Mouse (Mus musculus) limb, embryonic 14.5 days (tissue): Measurements from ENCODE around the gene Psmb5. TPM values are rescaled to one million over a fixed set of nuclear protein-coding genes. Genes with fewer than 3 reads are reported as not detected.
A peak's percentile ranks its signal among the peaks of the same experiment; 100 is the strongest.

ENCODE experiments used
- ATAC-seq: fragments of 200-750 bp; cut with Nextera tagmentation; 2 replicates; pipeline ENCODE4 v1.8.0; 2017; ENCODE audit warnings: low read depth, moderate number of reproducible peaks, moderate TSS enrichment; ENCODE audit not compliant: low FRiP score
- DNase-seq: peaks from one replicate; pipeline ENCODE4 v3.0.0-alpha.2; 2015; ENCODE audit warnings: low spot score
- H3K27ac ChIP-seq: fragments of 300-500 bp; sonication (generic); replicated peaks from 2 replicates; pipeline ENCODE4 v1.5.1; 2014; ENCODE audit warnings: low read depth, mild to moderate bottlenecking, low read length, moderate library complexity, mixed read lengths
- H3K27me3 ChIP-seq: fragments of 300-500 bp; sonication (generic); 2 replicates; pipeline ENCODE4 v1.6.1; 2014; ENCODE audit warnings: low read length, mixed read lengths; ENCODE audit not compliant: control insufficient read depth, insufficient read depth
- H3K36me3 ChIP-seq: fragments of 300-500 bp; sonication (generic); 2 replicates; pipeline ENCODE4 v1.6.1; 2014; ENCODE audit warnings: mild to moderate bottlenecking, low read length, moderate library complexity, mixed read lengths; ENCODE audit not compliant: control insufficient read depth, insufficient read depth
- H3K4me1 ChIP-seq: fragments of 300-500 bp; sonication (generic); 2 replicates; pipeline ENCODE4 v1.6.1; 2014; ENCODE audit warnings: antibody characterized with exemption, low read length, mixed read lengths; ENCODE audit not compliant: control insufficient read depth, insufficient read depth
- H3K4me2 ChIP-seq: fragments of 300-500 bp; sonication (generic); replicated peaks from 2 replicates; pipeline ENCODE4 v1.6.1; 2014; ENCODE audit warnings: low read depth, mild to moderate bottlenecking, low read length, moderate library complexity; ENCODE audit not compliant: severe bottlenecking
- H3K4me3 ChIP-seq: fragments of 300-500 bp; sonication (generic); replicated peaks from 2 replicates; pipeline ENCODE4 v1.5.1; 2014; ENCODE audit warnings: low read length
- H3K9ac ChIP-seq: fragments of 300-500 bp; sonication (generic); 2 replicates; pipeline ENCODE4 v1.6.1; 2014; ENCODE audit warnings: mild to moderate bottlenecking, low read depth, low read length, moderate library complexity; ENCODE audit not compliant: severe bottlenecking
- H3K9me3 ChIP-seq: fragments of 300-500 bp; sonication (generic); 2 replicates; pipeline ENCODE4 v1.6.1; 2016; ENCODE audit warnings: low read length; ENCODE audit not compliant: control insufficient read depth
- POLR2A ChIP-seq: fragments of 200-500 bp; IDR thresholded peaks from 2 replicates; pipeline ENCODE4 v1.8.0; 2012; ENCODE audit warnings: inconsistent platforms, mild to moderate bottlenecking, moderate library complexity, borderline replicate concordance; ENCODE audit not compliant: insufficient read depth, insufficient read length; ENCODE audit errors: extremely low read depth
- WGBS: fragments of 180-500 bp; shearing (Covaris S2); extraction: QIAGEN DNeasy Blood & Tissue Kit; methylation state at CpG from one replicate; pipeline ENCODE4 v1.1.7; 2014; 5-methylcytosine and 5-hydroxymethylcytosine counted together
- polyA plus RNA-seq, 2 experiments: library from polyadenylated mRNA; depleted of rRNA in 1 of 2; stranded (reverse) in 1 of 2; unstranded in 1 of 2; fragments of >200 nt; fragmentation: Nextera tagmentation in 1 of 2; extraction: Ambion mirVana in 1 of 2; gene quantifications; 2 replicates each; pipeline versions ENCODE4 v1.2.1 to v1.2.3; 2012 to 2014

Psmb5 gene
- polyA plus RNA-seq, 2 experiments = 196 to 375 TPM

DNA sequence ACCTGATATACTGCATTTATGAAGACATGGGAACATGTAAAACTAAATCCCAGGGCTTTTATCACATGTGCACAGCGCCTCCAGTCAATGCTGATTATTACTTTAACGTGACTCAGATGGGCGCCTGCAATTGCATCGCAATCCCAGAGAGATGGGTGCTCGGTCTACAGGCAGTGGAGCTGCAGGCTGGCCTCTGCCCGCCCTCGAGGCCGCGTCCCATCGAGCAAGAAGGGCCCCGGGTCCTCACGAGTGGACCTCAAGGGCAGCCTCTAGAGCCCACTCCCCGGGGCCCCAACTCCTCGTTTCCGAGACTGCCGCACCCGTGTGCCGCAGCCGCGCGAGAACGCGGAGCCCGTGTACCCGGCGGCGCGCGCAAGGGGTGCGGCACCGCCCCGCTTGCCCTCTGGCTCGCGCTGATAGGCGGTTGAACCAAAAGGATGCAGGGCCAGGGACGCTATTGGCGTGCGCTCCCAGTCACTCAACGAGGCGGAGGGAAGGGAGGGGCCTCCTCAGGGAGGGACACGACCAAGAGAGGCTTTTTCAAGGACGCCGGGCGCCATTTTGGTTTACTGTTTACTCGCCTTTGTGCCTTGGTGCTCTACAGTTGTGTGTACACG is 14.7 kb downstream of the Psmb5 start:
- Histone ChIP-seq H3K27ac (peak overlapping the region; percentile 90), H3K4me3 (peak overlapping the region; percentile 62), H3K27me3 (no peaks in the 10 kb centered on the region), H3K36me3 (no peaks in the 10 kb centered on the region), H3K9ac (peak overlapping the region; percentile 84), H3K4me2 (peak overlapping the region; percentile 44), H3K9me3 (no peaks in the 10 kb centered on the region), H3K4me1 (peaks cover 18% of the 10 kb centered on the region)
- ATAC-seq (peak; percentile 98), DNase-seq (peak; percentile 98)
- under 1% methylated on average over 44 of the region's 46 CpGs for WGBS
- TF ChIP-seq POLR2A = peak; percentile 88

DNA sequence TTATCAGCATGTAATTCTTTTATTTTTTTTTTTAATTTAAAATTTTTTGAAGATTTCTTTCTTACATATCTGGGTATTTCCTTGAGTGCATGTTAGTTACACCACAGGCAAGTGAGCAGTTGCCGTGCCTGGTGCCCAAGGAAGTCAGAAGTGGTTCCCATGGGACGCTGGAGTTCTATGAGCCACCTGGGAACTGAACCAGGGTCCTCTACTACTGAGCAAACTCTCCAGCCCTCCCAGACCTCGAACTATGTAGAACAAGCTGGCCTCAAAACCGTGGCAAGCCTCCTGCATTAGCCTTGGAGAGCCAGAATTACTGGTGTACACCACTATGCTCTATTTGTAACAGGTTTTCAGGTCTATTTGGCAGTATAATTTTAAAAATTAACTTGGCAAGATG is 15.2 kb downstream of the Psmb5 start:
- Histone ChIP-seq H3K27ac (peak overlapping the region; percentile 90), H3K4me1 (peaks cover 18% of the 10 kb centered on the region), H3K4me3 (peak overlapping the region; percentile 62), H3K36me3 (no peaks in the 10 kb centered on the region), H3K9ac (peak overlapping the region; percentile 84; the same call in 1 of the 2 replicates), H3K4me2 (peak overlapping the region; percentile 44), H3K27me3 (no peaks in the 10 kb centered on the region), H3K9me3 (no peaks in the 10 kb centered on the region)
- no peak for TF ChIP-seq POLR2A
- no peak for DNase-seq
- ATAC-seq = peak; percentile 1; the same call in 1 of the 2 replicates
- 35% methylated on average over 4 of the region's 4 CpGs for WGBS

DNA sequence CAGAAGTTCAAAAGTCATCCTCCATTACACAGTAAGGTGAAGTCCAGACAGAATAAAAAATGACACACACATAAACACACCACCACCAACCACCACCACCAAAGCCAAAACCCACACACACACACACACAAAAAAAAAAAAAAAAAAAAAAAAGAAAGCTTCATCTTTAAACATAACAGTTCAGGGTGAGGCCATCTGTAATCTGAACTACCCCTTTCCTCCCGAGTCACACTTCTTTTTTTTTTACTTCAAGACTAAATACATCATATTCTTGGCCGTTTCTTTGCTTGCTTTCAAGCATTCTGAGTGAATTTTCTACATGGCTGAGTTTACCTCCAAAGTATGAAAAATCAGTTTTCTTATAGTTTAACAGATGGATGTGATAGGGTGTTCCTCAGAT is 16.2 kb downstream of the Psmb5 start:
- WGBS = 80% methylated on average over 2 of the region's 2 CpGs

DNA sequence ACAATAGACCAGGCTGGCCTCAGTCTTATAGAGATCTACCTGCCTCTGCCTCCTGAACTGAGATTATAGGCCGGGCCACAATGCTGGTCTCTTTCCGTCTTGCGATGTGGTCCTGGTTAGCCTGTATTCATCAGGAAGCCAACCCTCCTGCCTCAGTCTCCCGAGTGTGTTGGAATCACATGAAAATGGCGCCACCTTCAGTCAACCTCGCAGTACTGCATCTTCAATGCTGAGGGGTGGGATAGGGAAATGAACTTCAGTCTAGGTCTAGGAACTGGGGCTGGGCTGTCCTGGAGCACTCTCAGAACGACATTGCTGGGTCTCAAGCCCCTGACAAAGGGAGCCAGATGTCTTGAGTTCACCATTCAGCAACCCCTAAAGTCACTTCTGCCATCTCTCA is 20.7 kb downstream of the Psmb5 start:
- H3K4me1 ChIP-seq = no peaks in the 10 kb centered on the region
- H3K4me3 ChIP-seq = no peak overlapping the region
- H3K36me3 ChIP-seq = peaks cover 13% of the 10 kb centered on the region; the same call in 1 of the 2 replicates
- ATAC-seq (no peak), DNase-seq (no peak)
- no peak overlapping the region for H3K27ac ChIP-seq
- H3K9me3 ChIP-seq = no peaks in the 10 kb centered on the region
- no peak overlapping the region for H3K9ac ChIP-seq
- no peak for TF ChIP-seq POLR2A
- WGBS = 72% methylated on average over 7 of the region's 7 CpGs
- H3K4me2 ChIP-seq = no peak overlapping the region
- H3K27me3 ChIP-seq = no peaks in the 10 kb centered on the region

More for the DNA sequence above, 16.2 kb downstream of the Psmb5 start:
- H3K4me3 ChIP-seq = no peak overlapping the region
- no peaks in the 10 kb centered on the region for H3K27me3 ChIP-seq
- no peak overlapping the region for H3K9ac ChIP-seq
- no peak for TF ChIP-seq POLR2A
- no peak for ATAC-seq
- H3K4me2 ChIP-seq = no peak overlapping the region
- H3K4me1 ChIP-seq = peaks cover 18% of the 10 kb centered on the region
- H3K27ac ChIP-seq = no peak overlapping the region
- DNase-seq = no peak
- no peaks in the 10 kb centered on the region for H3K9me3 ChIP-seq
- H3K36me3 ChIP-seq = no peaks in the 10 kb centered on the region; the same call in 1 of the 2 replicates

DNA sequence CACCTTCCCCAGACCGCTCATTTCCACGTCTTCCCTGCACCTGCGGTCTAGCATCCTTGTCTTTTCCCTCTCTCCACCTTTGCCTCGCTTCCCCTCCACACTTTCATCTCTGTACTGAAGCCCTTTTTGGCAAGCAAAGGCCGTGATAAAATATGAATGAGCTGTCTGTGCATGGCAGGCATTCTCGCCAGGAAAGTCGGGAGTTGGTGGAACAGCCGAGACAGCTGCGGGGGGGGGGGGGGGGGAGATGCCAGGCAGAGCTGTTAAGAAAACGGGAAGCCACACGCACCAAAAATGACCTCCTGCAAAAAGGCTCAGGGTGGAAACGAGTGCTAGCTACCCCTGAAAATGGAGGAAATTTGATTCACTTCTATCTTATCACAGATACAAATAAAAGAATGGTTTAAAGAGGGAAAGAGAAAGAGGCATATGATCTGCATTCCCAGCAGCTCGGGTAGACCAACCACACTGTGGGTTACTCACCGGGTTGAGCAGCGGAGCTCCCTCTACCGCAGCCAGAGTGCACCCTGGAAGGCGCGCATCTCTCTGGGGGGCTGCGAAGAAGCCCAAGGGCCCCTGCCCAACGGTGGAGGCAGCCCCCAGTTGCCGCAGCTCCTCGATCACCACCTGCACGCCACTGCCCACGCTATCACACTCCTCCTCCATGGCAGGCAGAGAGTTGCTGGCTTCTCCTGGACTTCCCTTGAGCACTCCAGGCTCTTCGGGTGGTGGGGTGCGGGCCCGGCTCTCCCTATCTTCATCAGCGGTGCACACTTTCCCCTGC is 23.0 kb downstream of the Psmb5 start:
- no peaks in the 10 kb centered on the region for H3K27me3 ChIP-seq
- peaks cover 28% of the 10 kb centered on the region; the same call in 1 of the 2 replicates for H3K36me3 ChIP-seq
- no peaks in the 10 kb centered on the region for H3K4me1 ChIP-seq
- DNase-seq (no peak), ATAC-seq (no peak)
- no peak overlapping the region for H3K4me3 ChIP-seq
- H3K9me3 ChIP-seq = no peaks in the 10 kb centered on the region
- no peak overlapping the region for H3K9ac ChIP-seq
- no peak for TF ChIP-seq POLR2A
- 71% methylated on average over 28 of the region's 28 CpGs for WGBS
- no peak overlapping the region for H3K4me2 ChIP-seq
- H3K27ac ChIP-seq = no peak overlapping the region
